Mouse (Mus musculus): ENCODE results near the gene Tgfb3.

DNA sequence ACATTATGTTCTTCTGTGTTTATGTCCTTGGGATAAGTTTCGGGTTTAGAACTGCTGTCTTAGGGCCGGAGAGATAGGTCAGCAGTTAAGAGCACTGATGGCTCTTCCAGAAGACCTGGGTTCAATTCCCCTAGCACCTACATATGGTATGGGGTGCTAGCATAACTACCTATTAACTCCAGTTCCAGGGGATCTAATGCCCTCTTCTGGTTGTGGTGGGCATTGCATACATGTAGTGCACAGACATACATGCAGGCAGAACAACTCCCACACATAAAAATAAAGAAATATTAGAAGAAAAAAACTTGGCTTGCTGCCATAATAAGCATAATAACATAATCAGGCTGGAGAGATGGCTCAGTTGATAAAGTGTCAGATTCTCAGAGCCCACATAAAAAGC, 31.8 kb upstream of the Tgfb3 start:
- no peak for TF ChIP-seq POLR2A (IDR thresholded peaks at IDR 0.05; ENCODE audit: low read depth, low read length)
- TF ChIP-seq CTCF (IDR thresholded peaks at IDR 0.05; ENCODE audit: extremely low read depth, insufficient read length, insufficient replicate concordance, low read depth, low read length) = no peak

Measured in small intestine, adult 2 months (tissue).